Comparison of ENCODE assay signal across 15 mouse cellular contexts in genomic region chr10:69544653-69545052, GRCm38 (mm10).
"Had no signal": no experiment of that assay in that cellular context is flagged by ENCODE, and none has a peak within 500 bp of the region (broad histone marks: within the 10 kb centered on the region; RNA-seq: fewer than 3 reads in every experiment).

No protein-coding gene starts in this region.

- ATAC-seq: intestine, postnatal 0 days; liver, postnatal 0 days; lung, postnatal 0 days; midbrain, embryonic 13.5 days had no signal

- DNase-seq: kidney, postnatal 10 days; kidney, postnatal 4 days; left cerebral cortex, postnatal 4 days; liver, postnatal 0 days; lung, embryonic 14.5 days; thymus, adult 18-20 months; thymus, postnatal 36 days had no signal

- H3K27ac ChIP-seq: limb, embryonic 12.5 days; limb, embryonic 15.5 days; liver, embryonic 14.5 days; macrophage; midbrain, embryonic 13.5 days had no signal

- H3K36me3 ChIP-seq: limb, embryonic 12.5 days; limb, embryonic 15.5 days had no signal

- H3K27me3 ChIP-seq: limb, embryonic 12.5 days; limb, embryonic 15.5 days; midbrain, embryonic 13.5 days had no signal

- H3K9me3 ChIP-seq: limb, embryonic 12.5 days; limb, embryonic 15.5 days; midbrain, embryonic 13.5 days had no signal

- H3K4me2 ChIP-seq: limb, embryonic 12.5 days; limb, embryonic 15.5 days; liver, embryonic 11.5 days; lung, embryonic 14.5 days; midbrain, embryonic 13.5 days had no signal

- H3K4me1 ChIP-seq: limb, embryonic 15.5 days had no signal

- H3K9ac ChIP-seq: limb, embryonic 12.5 days; limb, embryonic 15.5 days; liver, embryonic 14.5 days; liver, postnatal 0 days; lung, embryonic 14.5 days; midbrain, embryonic 13.5 days had no signal

- H3K4me3 ChIP-seq: limb, embryonic 12.5 days; limb, embryonic 15.5 days; midbrain, embryonic 13.5 days had no signal
